Mouse (Mus musculus) C2C12 (cell line): Measurements from ENCODE around the gene Dnase1l1.

ENCODE experiments used
- CEBPB ChIP-seq: IDR thresholded peaks from one replicate; pipeline ENCODE4 v1.6.1; 2011; ENCODE audit warnings: low read depth, mild to moderate bottlenecking, control low read depth, moderate library complexity
- CTCF ChIP-seq: IDR thresholded peaks from one replicate; pipeline ENCODE4 v1.5.1; 2011; ENCODE audit not compliant: control insufficient read depth, insufficient read depth, insufficient read length
- MAX ChIP-seq: IDR thresholded peaks from one replicate; pipeline ENCODE4 v1.6.1; 2011; ENCODE audit warnings: mild to moderate bottlenecking, control low read depth

DNA sequence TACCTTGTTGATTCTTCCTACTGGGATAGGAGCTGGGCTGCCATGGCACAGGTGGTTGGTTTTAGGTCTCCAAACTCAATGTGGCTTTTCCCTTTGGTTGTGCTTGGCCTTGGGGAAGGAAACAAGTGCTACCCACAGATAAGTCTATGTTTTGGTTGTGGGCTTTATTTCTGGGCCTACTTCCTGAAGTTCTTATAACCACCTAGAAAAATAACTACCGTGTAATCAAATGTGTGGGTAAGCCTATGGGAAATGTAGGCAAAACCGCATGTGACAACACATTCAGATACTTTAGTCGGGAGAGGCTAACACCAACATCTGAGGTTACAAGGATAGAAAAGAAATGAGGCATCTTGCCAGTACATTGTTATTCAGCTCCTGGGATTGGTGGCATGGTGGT lies 24.4 kb downstream of the Dnase1l1 start:
- TF ChIP-seq CTCF, result no peak
- TF ChIP-seq MAX, result no peak
- TF ChIP-seq CEBPB, result no peak
